Mouse (Mus musculus): ENCODE measurements around the gene Zfp961. TPM values are rescaled to one million over a fixed set of nuclear protein-coding genes. Genes with fewer than 3 reads are reported as not detected.
"Not testable (repeated sequence)": the region's sequence is repeated elsewhere in the genome, so short reads cannot be mapped to it uniquely, and the experiment has no call there.

Zfp961 gene
- total and polyA plus RNA-seq, 3 experiments, result 5.9 to 21.4 (median 14.9) TPM

DNA sequence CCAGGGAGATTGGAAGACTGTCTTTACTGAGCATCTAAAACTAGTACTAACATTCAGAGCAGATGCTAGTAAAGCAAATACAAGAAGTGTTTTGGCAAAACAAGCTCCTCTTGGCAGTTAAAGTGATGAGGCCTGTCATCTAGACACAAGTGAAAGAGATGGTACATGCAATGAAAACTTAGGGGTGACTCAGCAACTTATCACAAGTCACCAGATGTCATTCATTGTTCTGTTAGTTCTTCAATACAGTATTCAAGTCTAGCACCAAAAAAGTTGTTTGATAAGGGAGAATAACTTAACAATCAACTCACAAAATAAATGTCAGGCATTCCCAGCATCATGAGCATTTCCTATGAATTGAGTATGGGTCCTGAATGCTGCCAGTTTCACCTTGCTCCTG is 23.1 kb upstream of the Zfp961 start:
- H3K27ac ChIP-seq (ENCODE audit: insufficient read depth, low read depth), result no peak overlapping the region
- H3K4me2 ChIP-seq (ENCODE audit: insufficient read depth, low read depth, poor library complexity, severe bottlenecking), result no peak overlapping the region
- TF ChIP-seq KAT2A (IDR thresholded peaks at IDR 0.05; ENCODE audit: insufficient replicate concordance, low read length) (no peak), MAFK (IDR thresholded peaks at IDR 0.05; ENCODE audit: insufficient replicate concordance, low read length) (no peak), MEF2A (IDR thresholded peaks at IDR 0.05; ENCODE audit: borderline replicate concordance, low read depth, low read length) (no peak)
- no peak for DNase-seq (ENCODE audit: extremely low read depth)
- no peaks in the 10 kb centered on the region for H3K27me3 ChIP-seq (replicated peaks)
- no peak overlapping the region for H3K9ac ChIP-seq (ENCODE audit: insufficient read depth, low read depth)
- H3K4me3 ChIP-seq (replicated peaks in 1 of 3; ENCODE audit: low read depth in 2 of 3, low read length in 2 of 3, poor library complexity in 1 of 3), result no peak overlapping the region
- in situ Hi-C loops (cut with MboI; ENCODE audit: low pct_ligation_motif_present, low pct_unique_long_range_greater_than_20kb, low sequenced_read_pairs), result no loop called here
- peaks cover 13% of the 10 kb centered on the region for H3K79me2 ChIP-seq (replicated peaks; ENCODE audit: control insufficient read depth, extremely low read depth, insufficient read depth, poor library complexity, severe bottlenecking)
- dilution Hi-C loops (cut with MboI; ENCODE audit: extremely low pct_ligation_motif_present, extremely low pct_unique_long_range_greater_than_20kb, low sequenced_read_pairs), result no loop called here
- H3K36me3 ChIP-seq (replicated peaks in 1 of 2; ENCODE audit: control insufficient read depth in 1 of 2, insufficient read depth in 1 of 2, low read length in 1 of 2), result peaks cover 30 to 54% of the 10 kb centered on the region in 2 experiments
- peaks cover 4 to 38% of the 10 kb centered on the region in 2 experiments; a peak in 3 of 4 replicates for H3K4me1 ChIP-seq (ENCODE audit: control insufficient read depth in 1 of 2, insufficient read depth in 2 of 2)
- no peaks in the 10 kb centered on the region for H3K9me3 ChIP-seq (replicated peaks; ENCODE audit: low read length)

DNA sequence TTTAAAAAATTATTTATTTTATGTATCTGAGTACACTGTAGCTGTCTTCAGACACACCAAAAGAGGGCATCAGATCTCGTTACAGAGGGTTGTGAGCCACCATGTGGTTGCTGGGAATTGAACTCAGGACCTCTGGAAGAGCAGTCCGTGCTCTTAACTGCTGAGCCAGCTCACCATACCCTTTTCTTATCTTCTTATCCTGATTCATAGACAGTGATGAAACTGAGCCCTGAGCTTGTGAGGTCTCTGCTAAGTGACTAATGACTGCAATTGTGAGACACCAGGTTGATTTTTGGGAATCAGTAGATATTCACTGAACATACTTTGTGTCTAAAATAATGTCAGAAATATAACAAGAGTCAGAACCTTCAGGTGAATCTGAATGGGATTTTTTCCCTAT is 12.8 kb upstream of the Zfp961 start:
- H3K9me3 ChIP-seq (replicated peaks; ENCODE audit: low read length); H3K36me3 ChIP-seq (replicated peaks in 1 of 2; ENCODE audit: control insufficient read depth in 1 of 2, insufficient read depth in 1 of 2, low read length in 1 of 2); H3K27ac ChIP-seq (ENCODE audit: insufficient read depth, low read depth); dilution Hi-C loops (cut with MboI; ENCODE audit: extremely low pct_ligation_motif_present, extremely low pct_unique_long_range_greater_than_20kb, low sequenced_read_pairs); DNase-seq (ENCODE audit: extremely low read depth); H3K4me2 ChIP-seq (ENCODE audit: insufficient read depth, low read depth, poor library complexity, severe bottlenecking); H3K9ac ChIP-seq (ENCODE audit: insufficient read depth, low read depth); H3K4me3 ChIP-seq (replicated peaks in 1 of 3; ENCODE audit: low read depth in 2 of 3, low read length in 2 of 3, poor library complexity in 1 of 3); in situ Hi-C loops (cut with MboI; ENCODE audit: low pct_ligation_motif_present, low pct_unique_long_range_greater_than_20kb, low sequenced_read_pairs); H3K79me2 ChIP-seq (replicated peaks; ENCODE audit: control insufficient read depth, extremely low read depth, insufficient read depth, poor library complexity, severe bottlenecking); H3K27me3 ChIP-seq (replicated peaks): not testable (repeated sequence)
- H3K4me1 ChIP-seq (ENCODE audit: control insufficient read depth in 1 of 2, insufficient read depth in 2 of 2), result peaks cover 7 to 11% of the 10 kb centered on the region in 2 experiments

DNA sequence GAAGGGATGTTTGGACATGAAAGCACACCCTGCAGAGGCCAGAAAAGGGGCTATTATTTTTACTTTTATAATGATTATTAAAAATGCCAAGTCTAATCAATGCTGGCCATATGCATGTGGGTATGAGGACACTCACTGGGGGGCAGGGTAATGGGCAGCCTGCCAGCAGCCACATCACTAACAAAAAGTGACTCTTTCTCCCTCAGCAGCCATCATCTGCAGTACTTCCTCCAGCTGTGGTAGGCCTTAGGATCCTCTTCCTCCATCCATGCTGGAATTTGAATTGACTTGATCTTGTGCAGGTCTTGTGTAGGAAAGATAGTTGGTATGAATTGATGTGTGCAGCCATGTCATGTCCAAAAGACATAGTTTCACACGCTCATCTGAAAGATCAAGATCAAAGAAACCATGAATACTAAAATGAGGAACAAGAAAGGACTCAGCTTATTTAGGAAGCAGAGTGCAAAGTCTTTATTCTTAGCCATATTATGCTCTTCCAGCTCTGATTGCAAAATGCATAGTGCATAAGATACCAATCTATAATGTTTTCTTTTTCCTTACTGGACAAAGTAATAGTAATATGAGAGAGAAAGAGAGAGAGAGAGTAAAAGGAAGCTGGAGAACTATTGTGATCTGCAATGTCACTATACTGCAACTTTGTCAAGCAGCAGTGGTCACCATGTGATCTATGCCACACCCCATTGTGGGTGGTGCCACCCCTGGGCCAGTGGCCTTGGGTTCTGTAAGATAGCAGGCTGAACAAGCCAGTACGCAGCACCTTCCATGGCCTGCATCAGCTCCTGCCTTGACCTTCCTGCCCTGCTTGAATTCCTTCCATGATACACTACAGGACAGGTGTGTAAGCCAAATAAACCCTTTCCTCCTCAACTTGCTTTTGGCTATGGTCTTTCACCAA is 10.3 kb upstream of the Zfp961 start:
- dilution Hi-C loops (cut with MboI; ENCODE audit: extremely low pct_ligation_motif_present, extremely low pct_unique_long_range_greater_than_20kb, low sequenced_read_pairs) (no loop called here), in situ Hi-C loops (cut with MboI; ENCODE audit: low pct_ligation_motif_present, low pct_unique_long_range_greater_than_20kb, low sequenced_read_pairs) (no loop called here)
- H3K9ac ChIP-seq (ENCODE audit: insufficient read depth, low read depth), result no peak overlapping the region
- no peaks in the 10 kb centered on the region for H3K36me3 ChIP-seq (replicated peaks in 1 of 2; ENCODE audit: control insufficient read depth in 1 of 2, insufficient read depth in 1 of 2, low read length in 1 of 2)
- no peaks in the 10 kb centered on the region for H3K27me3 ChIP-seq (replicated peaks)
- H3K4me3 ChIP-seq (replicated peaks in 1 of 3; ENCODE audit: low read depth in 2 of 3, low read length in 2 of 3, poor library complexity in 1 of 3), result no peak overlapping the region
- H3K4me2 ChIP-seq (ENCODE audit: insufficient read depth, low read depth, poor library complexity, severe bottlenecking), result 0 out of 2 replicates have a peak overlapping the region, but pooled peaks have one; percentile 58
- H3K4me1 ChIP-seq (ENCODE audit: control insufficient read depth in 1 of 2, insufficient read depth in 2 of 2), result peaks cover 7 to 13% of the 10 kb centered on the region in 2 experiments
- H3K79me2 ChIP-seq (replicated peaks; ENCODE audit: control insufficient read depth, extremely low read depth, insufficient read depth, poor library complexity, severe bottlenecking), result no peaks in the 10 kb centered on the region
- peak overlapping the region; percentile 46; the same call in 1 of the 2 replicates for H3K27ac ChIP-seq (ENCODE audit: insufficient read depth, low read depth)
- no peaks in the 10 kb centered on the region for H3K9me3 ChIP-seq (replicated peaks; ENCODE audit: low read length)
- DNase-seq (ENCODE audit: extremely low read depth), result no peak
- no peak for TF ChIP-seq CHD2 (IDR thresholded peaks at IDR 0.05; ENCODE audit: low read length)
- TF ChIP-seq MAX (IDR thresholded peaks at IDR 0.05; ENCODE audit: low read length), result no peak
- no peak for TF ChIP-seq SMC3 (IDR thresholded peaks at IDR 0.05; ENCODE audit: low read depth, low read length)
- TF ChIP-seq JUN (IDR thresholded peaks at IDR 0.05; ENCODE audit: insufficient read depth, low read depth, low read length), result no peak
- TF ChIP-seq MEF2A (IDR thresholded peaks at IDR 0.05; ENCODE audit: borderline replicate concordance, low read depth, low read length), result no peak
- no peak for TF ChIP-seq GABPA (IDR thresholded peaks at IDR 0.05; ENCODE audit: insufficient replicate concordance, low read depth, low read length)
- TF ChIP-seq E2F4 (IDR thresholded peaks at IDR 0.05; ENCODE audit: insufficient replicate concordance, low read depth, low read length), result no peak
- 0 out of 2 replicates have a peak, but pooled peaks have one; percentile 14 for TF ChIP-seq USF2 (conservative IDR thresholded peaks at IDR 0.05; ENCODE audit: low read depth, low read length)
- no peak for TF ChIP-seq IRF4 (IDR thresholded peaks at IDR 0.05; ENCODE audit: low read depth, low read length)
- peak; percentile 37; the same call in 1 of the 2 replicates for TF ChIP-seq POLR2A (IDR thresholded peaks at IDR 0.05; ENCODE audit: low read depth, low read length)
- TF ChIP-seq EP300 (IDR thresholded peaks at IDR 0.05; ENCODE audit: low read length), result no peak
- TF ChIP-seq BHLHE40 (IDR thresholded peaks at IDR 0.05; ENCODE audit: low read depth, low read length), result no peak
- TF ChIP-seq ELF1 (IDR thresholded peaks at IDR 0.05; ENCODE audit: low read depth, low read length), result no peak
- no peak for TF ChIP-seq MAZ (IDR thresholded peaks at IDR 0.05; ENCODE audit: low read depth, low read length)
- TF ChIP-seq MYC (IDR thresholded peaks at IDR 0.05; ENCODE audit: low read depth, low read length), result no peak
- no peak for TF ChIP-seq ZNF384 (IDR thresholded peaks at IDR 0.05; ENCODE audit: low read depth, low read length)
- no peak for TF ChIP-seq NELFE (IDR thresholded peaks at IDR 0.05; ENCODE audit: low read depth, low read length)
- TF ChIP-seq NRF1 (IDR thresholded peaks at IDR 0.05; ENCODE audit: low read depth, low read length), result no peak
- TF ChIP-seq KAT2A (IDR thresholded peaks at IDR 0.05; ENCODE audit: insufficient replicate concordance, low read length), result no peak
- no peak for TF ChIP-seq HCFC1 (IDR thresholded peaks at IDR 0.05; ENCODE audit: low read depth, low read length)
- no peak for TF ChIP-seq ZMIZ1 (IDR thresholded peaks at IDR 0.05; ENCODE audit: low read depth, low read length)
- no peak for TF ChIP-seq MXI1 (IDR thresholded peaks at IDR 0.05; ENCODE audit: low read depth, low read length)
- TF ChIP-seq JUND (conservative IDR thresholded peaks at IDR 0.05; ENCODE audit: low read depth, low read length), result no peak

Measured in CH12.LX (cell line).